Mouse (Mus musculus): Measurements from ENCODE around the gene Ubqln2.

DNA sequence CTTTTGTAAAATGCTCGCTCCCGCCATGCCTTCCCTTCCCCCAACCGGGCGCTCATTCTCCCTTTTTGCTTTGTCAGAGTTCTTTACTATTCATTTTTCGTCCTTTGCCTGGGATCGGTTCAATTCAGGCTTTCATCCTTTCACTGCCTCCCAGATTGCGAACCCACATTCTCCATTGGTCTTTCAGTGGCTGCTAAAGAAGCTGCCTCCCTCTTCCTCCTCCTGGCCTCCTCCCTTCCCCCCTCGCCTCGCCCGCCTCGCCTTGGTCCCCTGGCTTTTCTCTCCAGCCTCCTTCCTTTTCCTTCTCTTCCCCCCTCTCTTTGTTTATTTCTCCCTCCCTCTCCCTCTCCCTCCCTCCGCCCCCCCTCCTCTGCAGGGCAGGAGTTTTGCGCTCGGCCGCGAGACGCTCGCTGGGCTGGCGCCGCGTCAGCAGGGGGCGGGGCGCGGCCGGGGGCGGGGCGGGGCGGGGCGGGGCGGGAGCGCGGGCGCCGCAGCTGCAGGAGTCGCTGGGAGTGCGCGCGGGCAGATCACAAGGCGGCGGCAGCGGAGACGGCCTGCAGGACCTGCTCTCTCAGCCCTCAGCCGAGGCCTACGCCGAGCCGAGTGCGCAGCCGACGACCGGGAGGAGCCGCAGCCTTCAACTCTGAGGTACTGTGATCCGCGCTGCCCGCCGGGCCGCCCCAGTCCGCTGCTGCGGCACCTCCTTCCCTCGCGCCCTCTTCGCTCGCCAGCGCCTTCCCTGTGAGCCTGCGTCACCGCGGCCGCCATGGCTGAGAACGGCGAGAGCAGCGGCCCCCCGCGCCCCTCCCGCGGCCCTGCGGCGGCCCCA lies at the start of gene Ubqln2:
- TF ChIP-seq CTCF (IDR thresholded peaks at IDR 0.05; ENCODE audit: extremely low read depth, insufficient read depth, insufficient read length, insufficient replicate concordance) (no peak), POLR2A (IDR thresholded peaks at IDR 0.05; ENCODE audit: low read depth, low read length) (peak; percentile 84)
